Mouse (Mus musculus): Measurements from ENCODE around the gene Tspan5. TPM values are rescaled to one million over a fixed set of nuclear protein-coding genes. Genes with fewer than 3 reads are reported as not detected.

Tspan5 gene
- polyA plus RNA-seq, 1 experiment from 2014 or later = 25.3 TPM

DNA sequence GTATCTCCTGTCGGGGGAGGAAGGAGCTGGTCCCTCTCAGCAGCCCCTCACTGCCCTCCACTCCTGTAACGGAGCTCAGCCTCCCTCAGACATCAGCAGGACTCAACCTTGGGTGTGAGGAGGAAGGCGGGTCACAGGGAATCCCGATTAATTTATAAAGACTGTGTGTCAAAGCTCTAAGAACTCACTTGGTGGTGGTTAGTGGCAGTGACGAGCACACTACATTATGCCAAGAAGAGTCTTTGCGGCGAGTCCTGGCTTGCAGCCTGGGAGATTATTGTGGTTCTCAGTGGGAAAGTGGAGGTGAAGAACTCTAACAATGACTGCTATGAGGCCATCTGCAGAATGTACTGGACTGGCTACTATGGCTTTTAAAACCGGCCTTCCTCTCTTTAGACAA is 184.2 kb downstream of the Tspan5 start:
- no peaks in the 10 kb centered on the region for H3K9me3 ChIP-seq
- DNase-seq (ENCODE audit: extremely low spot score, low spot score) = no peak
- peaks cover 62% of the 10 kb centered on the region for H3K36me3 ChIP-seq (replicated peaks)
- H3K4me3 ChIP-seq = no peak overlapping the region
- no peaks in the 10 kb centered on the region for H3K4me1 ChIP-seq
- no peaks in the 10 kb centered on the region for H3K27me3 ChIP-seq (ENCODE audit: poor library complexity, severe bottlenecking)
- 90% methylated on average over 8 of the region's 8 CpGs for WGBS
- no peak overlapping the region for H3K27ac ChIP-seq

GRCm38 (mm10) chr3:138927437-138927836 is 185.4 kb downstream of the Tspan5 start:
- DNase-seq (ENCODE audit: extremely low spot score, low spot score) = no peak
- 93% methylated on average over 4 of the region's 4 CpGs for WGBS
- Histone ChIP-seq H3K9me3 (no peaks in the 10 kb centered on the region), H3K36me3 (replicated peaks) (peaks cover 68% of the 10 kb centered on the region), H3K4me3 (no peak overlapping the region), H3K27ac (no peak overlapping the region), H3K4me1 (no peaks in the 10 kb centered on the region), H3K27me3 (ENCODE audit: poor library complexity, severe bottlenecking) (no peaks in the 10 kb centered on the region)

- Histone ChIP-seq H3K4me1 (peaks cover 2% of the 10 kb centered on the region; the same call in 1 of the 2 replicates), H3K27ac (no peak overlapping the region), H3K27me3 (ENCODE audit: poor library complexity, severe bottlenecking) (no peaks in the 10 kb centered on the region), H3K4me3 (no peak overlapping the region), H3K36me3 (replicated peaks) (peaks cover 50% of the 10 kb centered on the region), H3K9me3 (no peaks in the 10 kb centered on the region; the same call in 1 of the 2 replicates)
- WGBS = 92% methylated on average over 8 of the region's 8 CpGs
- no peak for DNase-seq (ENCODE audit: extremely low spot score, low spot score)
Measured at GRCm38 (mm10) chr3:138936780-138937179, 194.8 kb downstream of the Tspan5 start.

DNA sequence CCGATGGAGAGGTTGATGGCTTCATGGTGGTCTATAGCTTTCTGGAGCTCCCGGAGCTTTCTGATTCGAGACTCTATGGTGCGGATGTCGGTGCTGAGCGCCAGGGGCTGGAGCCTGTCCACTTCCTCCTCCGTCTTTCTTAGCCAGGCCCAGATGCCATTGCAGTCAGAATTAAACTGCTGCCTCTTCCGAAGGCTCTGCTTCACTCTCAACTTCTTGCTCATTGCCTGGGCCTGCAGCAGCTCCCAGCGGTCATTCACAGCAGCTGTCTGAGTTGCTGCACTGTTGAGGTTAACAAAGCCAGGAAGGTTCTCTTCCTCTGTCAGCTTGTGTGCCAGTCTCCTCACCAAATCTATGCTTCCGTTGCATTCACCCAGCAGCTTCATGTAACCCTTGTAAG is 195.2 kb downstream of the Tspan5 start:
- Histone ChIP-seq H3K4me3 (no peak overlapping the region), H3K27ac (no peak overlapping the region), H3K9me3 (no peaks in the 10 kb centered on the region; the same call in 1 of the 2 replicates), H3K4me1 (peaks cover 4% of the 10 kb centered on the region; the same call in 1 of the 2 replicates), H3K27me3 (ENCODE audit: poor library complexity, severe bottlenecking) (no peaks in the 10 kb centered on the region), H3K36me3 (replicated peaks) (peaks cover 50% of the 10 kb centered on the region)
- WGBS = 95% methylated on average over 10 of the region's 10 CpGs
- no peak for DNase-seq (ENCODE audit: extremely low spot score, low spot score)

DNA sequence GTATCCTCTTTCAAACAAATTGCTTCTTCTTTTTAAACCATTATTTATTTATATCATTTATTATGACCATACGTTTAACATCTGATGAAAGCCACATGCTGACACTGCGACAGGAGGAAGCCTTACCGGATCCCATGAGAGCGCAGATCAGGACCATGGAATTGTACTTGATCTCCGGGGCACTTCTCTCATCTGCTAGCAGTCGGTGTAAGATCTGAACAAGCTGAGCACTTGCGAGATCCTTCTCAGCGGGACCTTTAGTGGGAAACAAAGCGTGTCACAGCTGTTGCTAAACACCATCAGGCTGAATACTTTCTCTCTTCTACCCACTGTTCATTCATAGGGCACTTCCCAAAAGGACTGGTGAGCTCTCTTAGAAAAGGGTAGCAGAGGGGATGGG is 199.6 kb downstream of the Tspan5 start:
- DNase-seq (ENCODE audit: extremely low spot score, low spot score) = no peak
- H3K4me1 ChIP-seq = peaks cover 4% of the 10 kb centered on the region; the same call in 1 of the 2 replicates
- no peaks in the 10 kb centered on the region for H3K27me3 ChIP-seq (ENCODE audit: poor library complexity, severe bottlenecking)
- peaks cover 62% of the 10 kb centered on the region for H3K36me3 ChIP-seq (replicated peaks)
- peaks cover 4% of the 10 kb centered on the region; the same call in 1 of the 2 replicates for H3K9me3 ChIP-seq
- WGBS = 57% methylated on average over 9 of the region's 9 CpGs
- no peak overlapping the region for H3K27ac ChIP-seq
- no peak overlapping the region for H3K4me3 ChIP-seq

DNA sequence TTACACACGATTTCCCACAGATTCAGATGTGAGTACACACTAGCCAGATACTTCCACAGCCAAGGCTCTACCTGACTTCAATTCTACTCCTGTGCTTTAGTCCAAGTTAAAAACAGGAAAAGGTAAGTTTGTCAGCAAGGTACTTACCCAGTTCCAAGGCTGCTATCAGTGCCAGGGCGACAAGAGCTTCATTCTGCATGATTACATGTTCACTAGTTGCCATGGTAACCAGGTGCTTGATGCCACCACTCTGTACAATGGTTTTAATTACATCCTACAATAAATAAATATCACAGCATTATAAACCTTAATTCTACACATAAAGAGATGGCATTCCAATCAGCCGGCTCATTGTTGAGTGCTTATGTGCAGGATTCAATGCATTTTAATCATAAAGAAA is 203.5 kb downstream of the Tspan5 start:
- Histone ChIP-seq H3K4me1 (peaks cover 4% of the 10 kb centered on the region; the same call in 1 of the 2 replicates), H3K9me3 (peaks cover 4% of the 10 kb centered on the region; the same call in 1 of the 2 replicates), H3K36me3 (replicated peaks) (peaks cover 48% of the 10 kb centered on the region), H3K27me3 (ENCODE audit: poor library complexity, severe bottlenecking) (no peaks in the 10 kb centered on the region), H3K27ac (no peak overlapping the region), H3K4me3 (no peak overlapping the region)
- DNase-seq (ENCODE audit: extremely low spot score, low spot score) = no peak
- 95% methylated on average over 3 of the region's 3 CpGs for WGBS

- WGBS = 95% methylated on average over 9 of the region's 9 CpGs
- H3K27ac ChIP-seq = no peak overlapping the region
- no peaks in the 10 kb centered on the region for H3K4me1 ChIP-seq
- H3K4me3 ChIP-seq = no peak overlapping the region
- peaks cover 54% of the 10 kb centered on the region for H3K36me3 ChIP-seq (replicated peaks)
- no peak for DNase-seq (ENCODE audit: extremely low spot score, low spot score)
- H3K9me3 ChIP-seq = peaks cover 2% of the 10 kb centered on the region; the same call in 1 of the 2 replicates
- no peaks in the 10 kb centered on the region for H3K27me3 ChIP-seq (ENCODE audit: poor library complexity, severe bottlenecking)
Measured at GRCm38 (mm10) chr3:138949081-138949480, 207.1 kb downstream of the Tspan5 start.

DNA sequence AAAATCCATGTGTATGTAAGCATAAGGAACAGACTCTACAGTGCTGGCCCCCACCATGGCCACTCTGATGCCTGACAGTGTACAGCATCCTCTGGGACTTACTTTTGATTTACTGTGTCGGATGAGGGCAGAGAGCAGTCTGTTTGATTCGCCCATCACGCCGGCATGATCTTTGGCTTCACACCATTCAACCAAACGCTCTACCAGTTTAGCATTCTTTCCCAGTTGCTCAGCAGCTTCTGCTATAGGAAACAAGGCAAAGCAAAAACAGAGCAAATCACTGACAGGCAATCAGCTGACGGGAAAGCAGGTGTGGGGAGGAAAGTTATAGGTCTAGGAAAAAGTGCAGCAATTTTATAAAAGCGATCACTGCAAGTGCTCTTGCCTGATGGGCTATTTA is 213.2 kb downstream of the Tspan5 start:
- H3K36me3 ChIP-seq (replicated peaks) = peaks cover 63% of the 10 kb centered on the region
- no peaks in the 10 kb centered on the region for H3K4me1 ChIP-seq
- H3K27ac ChIP-seq = no peak overlapping the region
- 95% methylated on average over 7 of the region's 7 CpGs for WGBS
- H3K27me3 ChIP-seq (ENCODE audit: poor library complexity, severe bottlenecking) = no peaks in the 10 kb centered on the region
- H3K4me3 ChIP-seq = no peak overlapping the region
- no peaks in the 10 kb centered on the region for H3K9me3 ChIP-seq
- no peak for DNase-seq (ENCODE audit: extremely low spot score, low spot score)

Other genes starting within 250 kb of the Tspan5 start
- gene Eif4e, start 216.0 kb upstream of the Tspan5 start, polyA plus RNA-seq (2016; fragmentation: Nextera tagmentation; extraction: Ambion mirVana) = 546 and 574 TPM in 2 replicates

All from forebrain, embryonic 10.5 days (tissue).